Mouse (Mus musculus): Measurements from ENCODE around the gene Narfl. TPM values are rescaled to one million over a fixed set of nuclear protein-coding genes. Genes with fewer than 3 reads are reported as not detected.
"Not testable (repeated sequence)": the region's sequence is repeated elsewhere in the genome, so short reads cannot be mapped to it uniquely, and the experiment has no call there.

Gene Narfl
- 35.9 and 38.5 TPM in 2 replicates for polyA plus RNA-seq (2012; rRNA removed)

DNA sequence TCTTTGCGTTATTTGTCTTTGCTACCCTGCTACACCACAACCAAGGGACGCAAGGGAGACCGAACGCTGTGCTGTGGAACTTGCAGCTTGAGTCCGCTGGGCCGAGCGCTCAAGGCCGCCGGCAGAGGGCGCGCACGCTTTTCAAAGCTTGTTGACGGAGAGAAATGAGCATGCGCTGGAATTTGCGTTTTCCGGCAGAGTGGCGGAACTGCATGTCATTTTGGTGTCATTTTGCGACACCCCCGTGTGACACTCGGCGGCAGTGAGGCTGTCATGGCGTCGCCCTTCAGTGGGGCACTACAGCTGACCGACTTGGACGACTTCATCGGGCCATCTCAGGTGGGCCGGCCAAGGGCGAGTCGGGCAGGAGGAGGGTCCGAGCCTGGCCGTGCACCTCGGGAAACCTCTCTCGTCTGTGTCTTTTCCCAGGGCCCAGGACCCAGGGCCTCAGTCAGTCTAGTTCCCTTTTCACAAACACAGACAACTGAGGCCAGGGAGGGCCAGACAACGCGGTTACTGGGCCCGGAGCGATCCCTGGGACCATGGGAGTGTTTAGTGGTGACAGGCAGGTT is at the start of gene Narfl:
Gene Narfl (plus strand): TSS at position 228 of the 572 bp plus-strand sequence.
- peak; percentile 96 to 100 for DNase-seq (ENCODE audit: extremely low spot score in 1 of 2, low spot score in 1 of 2)

GRCm38 (mm10) chr17:25723919-25724318 is 49.7 kb upstream of the Narfl start:
- DNase-seq (ENCODE audit: extremely low spot score in 1 of 2, low spot score in 1 of 2): peak in 1 of 2 experiments; percentile 57

DNA sequence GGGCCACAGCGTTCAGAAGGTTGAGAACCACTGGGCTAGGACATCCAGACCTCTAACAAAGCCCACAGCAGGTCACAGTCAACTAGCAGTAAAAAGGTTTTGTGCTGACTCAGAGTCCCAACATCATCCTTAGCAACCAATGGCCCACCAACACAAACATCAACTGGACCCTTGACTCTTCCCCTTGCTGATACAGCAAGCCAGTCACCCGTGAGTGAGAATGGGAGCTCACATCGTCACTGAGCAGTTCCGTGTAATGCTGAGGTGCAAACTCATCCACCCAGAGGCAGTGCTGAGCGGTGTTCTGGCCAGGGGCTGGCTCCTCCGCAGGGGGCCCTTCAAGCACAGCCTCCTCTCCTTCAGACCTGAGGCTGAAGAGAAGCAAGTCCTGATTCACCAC is 48.3 kb upstream of the Narfl start:
- DNase-seq (ENCODE audit: extremely low spot score in 1 of 2, low spot score in 1 of 2): no peak

DNA sequence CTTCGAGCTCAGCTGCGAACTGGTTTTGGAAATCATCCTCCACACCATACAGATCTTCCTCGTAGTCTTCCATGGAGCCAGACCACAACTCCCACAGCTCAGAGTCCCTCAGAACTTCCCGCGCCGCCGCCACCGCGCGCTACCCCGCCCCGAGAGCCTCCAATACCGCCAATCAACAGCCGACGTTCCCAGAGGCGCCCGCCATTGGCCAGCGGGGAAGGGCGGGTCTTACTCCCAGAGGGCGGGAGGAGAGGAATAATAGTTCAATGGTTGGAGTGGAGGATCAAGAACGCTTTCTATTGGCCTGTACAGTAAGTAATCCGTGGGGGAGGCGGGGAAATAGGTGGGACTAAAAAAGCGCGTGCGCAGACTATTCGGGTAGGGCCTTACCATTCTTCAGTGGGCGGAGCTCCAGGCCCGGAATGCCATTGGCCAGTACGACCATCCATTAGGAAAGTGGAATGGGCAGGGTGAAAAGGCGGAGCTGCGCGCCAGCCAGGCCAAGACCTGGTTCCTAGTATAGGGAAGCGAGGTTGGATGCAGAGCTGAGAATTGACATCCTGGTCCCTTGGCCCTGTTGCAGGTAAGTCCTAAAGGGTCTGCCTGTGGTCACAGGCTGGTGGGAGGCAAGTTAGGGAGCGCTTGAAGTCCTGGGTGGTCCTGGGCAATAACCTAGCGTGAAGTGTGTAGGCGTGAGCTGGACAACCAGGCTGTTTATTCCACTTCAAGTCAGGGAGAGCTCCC is 46.1 kb upstream of the Narfl start, which contains the start of the genes Chtf18 and Rpusd1:
Gene Chtf18 (minus strand): TSS at position 155 of the 744 bp plus-strand sequence.
Gene Rpusd1 (plus strand): TSS at position 406 of the 744 bp plus-strand sequence.
- DNase-seq (ENCODE audit: extremely low spot score in 1 of 2, low spot score in 1 of 2): peak; percentile 100

- DNase-seq (ENCODE audit: extremely low spot score in 1 of 2, low spot score in 1 of 2): no peak
Measured at GRCm38 (mm10) chr17:25728009-25728270, 45.6 kb upstream of the Narfl start.

GRCm38 (mm10) chr17:25732082-25732481 is 41.5 kb upstream of the Narfl start:
- peak; percentile 68 to 94 for DNase-seq (ENCODE audit: extremely low spot score in 1 of 2, low spot score in 1 of 2)

DNA sequence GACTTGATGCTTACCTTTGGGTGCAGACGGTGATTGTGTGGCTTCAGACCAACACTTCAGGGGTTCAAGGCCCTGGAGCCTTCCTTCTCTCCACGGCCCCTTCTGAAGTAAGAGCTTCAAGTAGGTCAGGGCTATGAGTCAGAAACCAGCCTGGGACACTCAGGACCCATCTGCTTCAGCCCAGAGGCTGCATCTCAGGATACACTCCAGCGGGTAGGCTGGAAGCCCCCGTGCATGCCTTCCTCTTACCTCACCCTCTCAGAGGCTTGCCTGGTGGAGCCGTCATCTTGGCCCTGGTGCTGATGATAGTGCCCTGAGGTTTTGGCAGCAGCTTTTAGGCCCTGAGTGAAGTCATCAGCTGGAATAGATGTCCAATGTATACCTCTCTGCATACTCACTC is 38.3 kb upstream of the Narfl start:
- no peak for DNase-seq (ENCODE audit: extremely low spot score in 1 of 2, low spot score in 1 of 2)

DNA sequence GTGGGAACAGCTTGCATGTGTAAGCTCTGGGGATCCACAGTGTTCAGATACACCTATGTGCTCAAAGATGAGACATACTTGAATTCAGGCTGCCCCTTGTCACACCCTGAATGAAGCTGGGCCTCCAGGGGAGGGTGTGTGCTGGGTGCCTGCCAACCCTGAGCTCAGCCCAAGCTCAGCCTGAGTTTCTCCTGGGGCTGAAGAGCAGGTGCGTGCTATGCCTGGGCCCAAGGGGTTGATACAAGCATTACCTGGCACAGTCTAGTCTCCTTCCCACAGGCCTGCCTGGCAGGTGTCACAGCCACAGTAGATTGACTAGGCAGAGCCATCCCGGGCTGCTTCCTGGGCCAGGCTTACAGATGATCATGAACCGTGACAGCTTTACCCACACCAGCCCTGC is 37.8 kb upstream of the Narfl start, which contains the start of gene Mslnl:
Gene Mslnl (plus strand): TSS at position 298 of the 400 bp plus-strand sequence.
- DNase-seq (ENCODE audit: extremely low spot score in 1 of 2, low spot score in 1 of 2): no peak

- DNase-seq (ENCODE audit: extremely low spot score in 1 of 2, low spot score in 1 of 2): no peak
Measured at GRCm38 (mm10) chr17:25738861-25739260, 34.7 kb upstream of the Narfl start.

- DNase-seq (ENCODE audit: extremely low spot score in 1 of 2, low spot score in 1 of 2): not testable (repeated sequence)
Measured at GRCm38 (mm10) chr17:25741471-25741870, 32.1 kb upstream of the Narfl start.

GRCm38 (mm10) chr17:25743831-25744230 is 29.7 kb upstream of the Narfl start:
- no peak for DNase-seq (ENCODE audit: extremely low spot score in 1 of 2, low spot score in 1 of 2)

DNA sequence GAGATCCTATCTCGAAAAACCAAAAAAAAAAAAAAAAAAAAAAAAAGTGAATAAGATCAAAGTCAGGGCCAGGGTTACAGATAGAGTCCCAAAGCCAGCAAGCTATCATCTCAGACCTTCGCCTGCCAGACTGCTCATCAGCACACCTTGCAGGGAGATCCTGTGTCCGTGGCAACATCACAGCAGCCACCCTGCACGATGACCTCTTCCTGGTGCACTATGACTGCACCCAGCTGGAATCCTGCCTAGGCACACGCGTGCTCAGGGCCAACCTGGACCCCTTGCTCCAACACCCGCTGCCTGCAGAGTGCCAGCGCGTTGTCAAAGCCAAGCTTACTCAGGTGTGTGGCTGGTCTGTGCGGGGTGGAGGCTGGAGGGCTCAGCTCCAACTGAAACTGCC is 29.3 kb upstream of the Narfl start:
- no peak for DNase-seq (ENCODE audit: extremely low spot score in 1 of 2, low spot score in 1 of 2)

- DNase-seq (ENCODE audit: extremely low spot score in 1 of 2, low spot score in 1 of 2): no peak
Measured at GRCm38 (mm10) chr17:25748238-25748637, 25.3 kb upstream of the Narfl start.

- DNase-seq (ENCODE audit: extremely low spot score in 1 of 2, low spot score in 1 of 2): no peak
Measured at GRCm38 (mm10) chr17:25749314-25749713, 24.3 kb upstream of the Narfl start.

DNA sequence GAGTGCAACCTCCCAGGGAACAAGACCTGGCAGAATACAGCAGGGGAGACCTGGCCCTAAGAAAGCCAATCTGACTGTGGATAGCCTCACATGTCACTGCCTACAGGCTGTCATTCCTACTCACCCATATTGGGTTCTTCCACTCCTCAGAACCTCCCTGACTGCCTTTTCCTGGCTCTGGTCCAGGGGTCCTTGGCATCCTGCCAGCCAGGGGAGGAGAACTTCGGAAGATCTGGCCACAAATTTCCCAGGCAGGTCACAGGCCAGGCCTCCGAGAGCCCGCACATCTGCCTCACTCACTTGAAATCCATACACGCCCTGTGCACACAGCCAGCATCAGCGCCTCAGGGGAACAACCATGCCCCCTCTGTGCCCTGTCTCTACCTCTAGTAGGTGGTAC is 22.1 kb upstream of the Narfl start:
- no peak for DNase-seq (ENCODE audit: extremely low spot score in 1 of 2, low spot score in 1 of 2)

- no peak for DNase-seq (ENCODE audit: extremely low spot score in 1 of 2, low spot score in 1 of 2)
Measured at GRCm38 (mm10) chr17:25754241-25754640, 19.3 kb upstream of the Narfl start, which contains the start of gene Msln. Msln (minus strand) TSS chr17:25754378.

- DNase-seq (ENCODE audit: extremely low spot score in 1 of 2, low spot score in 1 of 2): no peak
Measured at GRCm38 (mm10) chr17:25755086-25755485, 18.5 kb upstream of the Narfl start.

GRCm38 (mm10) chr17:25755627-25756377 is 17.8 kb upstream of the Narfl start:
- no peak for DNase-seq (ENCODE audit: extremely low spot score in 1 of 2, low spot score in 1 of 2)

- DNase-seq (ENCODE audit: extremely low spot score in 1 of 2, low spot score in 1 of 2): no peak
Measured at GRCm38 (mm10) chr17:25756378-25757242, 17.0 kb upstream of the Narfl start.

- DNase-seq (ENCODE audit: extremely low spot score in 1 of 2, low spot score in 1 of 2): no peak
Measured at GRCm38 (mm10) chr17:25757691-25758090, 15.9 kb upstream of the Narfl start.

Measured in frontal cortex, adult 2 months (tissue).